ENCODE assay signal across 21 mouse cellular contexts in genomic region chr7:30828871-30829270, GRCm38 (mm10). TPM values are rescaled to one million over a fixed set of nuclear protein-coding genes. Genes with fewer than 3 reads are reported as not detected.
DNase-seq lines count a peak whose midpoint lies in the region; TF ChIP-seq lines count a peak whose summit lies in the region.
"Not testable (repeated sequence)": the region's sequence is repeated elsewhere in the genome, so short reads cannot be mapped to it uniquely, and the experiment has no call there.
"Had no signal": no experiment of that assay in that cellular context is flagged by ENCODE, and none has a peak within 500 bp of the region (broad histone marks: within the 10 kb centered on the region; RNA-seq: fewer than 3 reads in every experiment).

No protein-coding gene starts in this region.

- TF ChIP-seq CTCF in E14TG2a.4 (conservative IDR thresholded peaks at IDR 0.05; ENCODE audit: low read length); ES-Bruce4 (IDR thresholded peaks at IDR 0.05; ENCODE audit: low read depth, low read length); MEL (IDR thresholded peaks at IDR 0.05 in 2 of 3, conservative IDR thresholded peaks at IDR 0.05 in 1 of 3; ENCODE audit: control insufficient read depth in 1 of 3, insufficient read depth in 1 of 3, low read depth in 2 of 3, low read length in 3 of 3, poor library complexity in 1 of 3, severe bottlenecking in 1 of 3): not testable (repeated sequence)

- H3K9ac ChIP-seq in ES-Bruce4 (ENCODE audit: low read depth, poor library complexity, severe bottlenecking); MEL (ENCODE audit: control insufficient read depth, low read depth, low read length, poor library complexity, severe bottlenecking): not testable (repeated sequence)

- DNase-seq in ES-CJ7 (ENCODE audit: low read depth, low spot score) (peak; percentile 64), MEL (ENCODE audit: low read depth, low spot score) (peak; percentile 43), R1 (ENCODE audit: low read depth, low spot score) (peak; percentile 42), ZHBTc4 (ENCODE audit: low read depth, low spot score) (peak; percentile 91)

- H3K36me3 ChIP-seq in E14TG2a.4 (ENCODE audit: insufficient read depth, low read length); ES-Bruce4 (ENCODE audit: control insufficient read depth, insufficient read depth, low read length, poor library complexity, severe bottlenecking): not testable (repeated sequence)
- peaks cover 0 to 15% of the 10 kb centered on the region in 2 experiments; a peak in 2 of 4 replicates for H3K36me3 ChIP-seq in MEL (ENCODE audit: control insufficient read depth in 1 of 2, insufficient read depth in 2 of 2, low read length in 2 of 2)

- TF ChIP-seq EP300 in ES-Bruce4 (IDR thresholded peaks at IDR 0.05; ENCODE audit: insufficient read depth, low read depth, low read length); MEL (IDR thresholded peaks at IDR 0.05; ENCODE audit: low read depth in 1 of 2, low read length in 2 of 2): not testable (repeated sequence)

- not testable (repeated sequence) for H3K79me2 ChIP-seq in MEL (ENCODE audit: control insufficient read depth, insufficient read depth, low read length, poor library complexity)

- TF ChIP-seq RAD21 in MEL (IDR thresholded peaks at IDR 0.05; ENCODE audit: low read depth, low read length) = not testable (repeated sequence)

- H3K27ac ChIP-seq in ES-Bruce4 (ENCODE audit: insufficient read depth, low read length) = peak overlapping the region; percentile 89
- H3K27ac ChIP-seq in MEL (ENCODE audit: control insufficient read depth, low read depth, low read length) = peak overlapping the region; percentile 41; the same call in 1 of the 2 replicates

- not testable (repeated sequence) for H3K27me3 ChIP-seq in E14TG2a.4 (ENCODE audit: insufficient read depth, low read length); ES-Bruce4 (ENCODE audit: control insufficient read depth, insufficient read depth, low read length, poor library complexity, severe bottlenecking); MEL (ENCODE audit: control insufficient read depth in 1 of 2, insufficient read depth in 2 of 2, low read length in 2 of 2)

- TF ChIP-seq POLR2A in ES-Bruce4 (IDR thresholded peaks at IDR 0.05; ENCODE audit: insufficient read depth, low read length); MEL (IDR thresholded peaks at IDR 0.05; ENCODE audit: control insufficient read depth in 1 of 2, insufficient read depth in 1 of 2, low read depth in 1 of 2, low read length in 2 of 2, poor library complexity in 1 of 2): not testable (repeated sequence)

- 0 out of 2 replicates have a peak overlapping the region, but pooled peaks have one; percentile 7 for H3K4me3 ChIP-seq in E14TG2a.4 (replicated peaks; ENCODE audit: low read length)
- H3K4me3 ChIP-seq in ES-Bruce4 (ENCODE audit: low read depth, low read length); MEL (ENCODE audit: control insufficient read depth in 1 of 2, insufficient read depth in 1 of 2, low read depth in 2 of 2, low read length in 2 of 2): not testable (repeated sequence)

- H3K4me1 ChIP-seq in E14TG2a.4 (replicated peaks; ENCODE audit: low read depth, low read length) = peaks cover 47% of the 10 kb centered on the region
- H3K4me1 ChIP-seq in ES-Bruce4 (ENCODE audit: control insufficient read depth, insufficient read depth, low read length) = not testable (repeated sequence)
- H3K4me1 ChIP-seq in MEL (ENCODE audit: control insufficient read depth in 1 of 2, insufficient read depth in 2 of 2, low read length in 2 of 2) = peaks cover 6 to 21% of the 10 kb centered on the region in 2 experiments; a peak in 3 of 4 replicates

- not testable (repeated sequence) for H3K9me3 ChIP-seq in E14TG2a.4 (ENCODE audit: low read length); ES-Bruce4 (replicated peaks; ENCODE audit: control insufficient read depth, insufficient read depth, low read length, poor library complexity, severe bottlenecking); MEL (replicated peaks; ENCODE audit: insufficient read depth, low read length)

RNA-seq across cellular contexts. Expression of gene Ffar2, which starts 5.3 kb away (rescaled TPM):
- polyA plus RNA-seq in ES-Bruce4 (2011; ENCODE audit: insufficient read depth, insufficient read length, low read depth, missing spikeins) (not detected in 2 replicates), MEL (2012; ENCODE audit: insufficient read depth in 1 of 2, insufficient read length in 2 of 2, low read depth in 1 of 2, low replicate concordance in 2 of 2, missing spikeins in 1 of 2) (under 1 TPM in 1 of 2 experiments, not detected in 1; 0.04 TPM)
- total RNA-seq in MEL (2012; rRNA removed) = not detected in 2 replicates
- total RNA-seq: ES-E14 had no signal
- polyA plus RNA-seq: C2C12, Patski had no signal

RNA-seq across cellular contexts. Expression of gene Ffar3, which starts 27.1 kb away (rescaled TPM):
- polyA plus RNA-seq in ES-Bruce4 (2011; ENCODE audit: insufficient read depth, insufficient read length, low read depth, missing spikeins) (not detected in 2 replicates), MEL (2012; ENCODE audit: insufficient read depth in 1 of 2, insufficient read length in 2 of 2, low read depth in 1 of 2, low replicate concordance in 2 of 2, missing spikeins in 1 of 2) (not detected)
- total RNA-seq in MEL (2012; rRNA removed) = not detected in 2 replicates
- total RNA-seq: CH12.LX, G1E had no signal
- polyA plus RNA-seq: activated CD4-positive, CD25-positive, alpha-beta regulatory T cell, adult 4 months; brain, embryonic 14.5 days; C2C12; CD4-positive, CD25-positive, alpha-beta regulatory T cell, adult 4 months; cerebellum, adult 2 months; G1E; Patski had no signal

RNA-seq across cellular contexts. Expression of gene Ffar1, which starts 32.5 kb away (rescaled TPM):
- not detected in 2 replicates for polyA plus RNA-seq in ES-Bruce4 (2011; ENCODE audit: insufficient read depth, insufficient read length, low read depth, missing spikeins)
- total RNA-seq in MEL (2012; rRNA removed) = not detected in 2 replicates
- polyA plus RNA-seq in MEL (2012; ENCODE audit: insufficient read depth in 1 of 2, insufficient read length in 2 of 2, low read depth in 1 of 2, low replicate concordance in 2 of 2, missing spikeins in 1 of 2) = not detected
- total RNA-seq: adrenal gland, adult 18-20 months; adrenal gland, adult 2 months; adrenal gland, adult 8-10 months; adrenal gland, postnatal 14 days; adrenal gland, postnatal 25 days; adrenal gland, postnatal 36 days had no signal
- polyA plus RNA-seq: adrenal gland, adult 2 months; brain, embryonic 14.5 days; C2C12; cerebellum, adult 2 months; G1E; Patski had no signal

RNA-seq across cellular contexts. Expression of gene Krtdap, which starts 41.2 kb away (rescaled TPM):
- 5.0 and 9.1 TPM in 2 replicates for polyA plus RNA-seq in ES-Bruce4 (2011; ENCODE audit: insufficient read depth, insufficient read length, low read depth, missing spikeins)
- total RNA-seq in MEL (2012; rRNA removed) = not detected in 2 replicates
- not detected for polyA plus RNA-seq in MEL (2012; ENCODE audit: insufficient read depth in 1 of 2, insufficient read length in 2 of 2, low read depth in 1 of 2, low replicate concordance in 2 of 2, missing spikeins in 1 of 2)
- total RNA-seq: adrenal gland, adult 2 months; adrenal gland, adult 8-10 months; adrenal gland, postnatal 25 days; CH12.LX; G1E had no signal
- polyA plus RNA-seq: activated CD4-positive, CD25-positive, alpha-beta regulatory T cell, adult 4 months; adrenal gland, adult 2 months; C2C12; CD4-positive, CD25-positive, alpha-beta regulatory T cell, adult 4 months; cerebellum, adult 2 months; G1E; Patski had no signal

RNA-seq across cellular contexts. Expression of gene Cd22, which starts 51.3 kb away (rescaled TPM):
- polyA plus RNA-seq in ES-Bruce4 (2011; ENCODE audit: insufficient read depth, insufficient read length, low read depth, missing spikeins) = not detected in 2 replicates
- not detected in 2 replicates for total RNA-seq in MEL (2012; rRNA removed)
- under 1 TPM in 1 of 2 experiments, not detected in 1; 0.07 TPM for polyA plus RNA-seq in MEL (2012; ENCODE audit: insufficient read depth in 1 of 2, insufficient read length in 2 of 2, low read depth in 1 of 2, low replicate concordance in 2 of 2, missing spikeins in 1 of 2)
- polyA plus RNA-seq: G1E, Patski had no signal
